Mouse (Mus musculus): ENCODE data around the gene S100a5. TPM values are rescaled to one million over a fixed set of nuclear protein-coding genes. Genes with fewer than 3 reads are reported as not detected.

The S100a5 gene
- not detected in 2 replicates for polyA plus RNA-seq (2012; ENCODE audit: insufficient read depth, insufficient read length, missing spikeins)

DNA sequence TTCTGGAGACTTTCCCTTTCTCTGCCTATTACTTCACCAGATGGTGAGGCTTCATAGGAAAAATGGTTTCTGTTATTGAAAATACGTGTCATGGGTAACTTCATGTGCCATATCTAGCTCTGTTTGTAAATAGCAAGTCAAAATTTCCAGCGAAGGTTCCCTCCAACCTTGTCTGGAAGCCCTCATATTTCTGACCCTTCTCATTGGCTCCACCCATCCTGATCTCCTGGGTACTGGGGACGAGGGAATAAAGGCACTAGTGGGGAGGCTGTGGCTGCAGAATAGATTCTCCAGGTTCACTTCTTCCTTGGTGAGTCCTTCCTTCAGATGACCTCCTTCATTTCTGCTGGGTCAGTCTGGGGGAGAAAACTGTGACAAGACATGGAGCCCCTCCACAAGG, at the start of gene S100a5:
Gene S100a5 (plus strand): TSS at position 301 of the 400 bp plus-strand sequence.
- Histone ChIP-seq H3K4me3 (ENCODE audit: insufficient read depth, low read length) (no peak within 1 kb of the TSS), H3K27ac (ENCODE audit: insufficient read depth, low read depth, low read length) (no peak within 1 kb of the TSS), H3K4me1 (ENCODE audit: control insufficient read depth, insufficient read depth, low read length) (peaks cover 54% of the 10 kb centered on the region)
- TF ChIP-seq POLR2A (IDR thresholded peaks at IDR 0.05; ENCODE audit: borderline replicate concordance, low read depth, low read length) (no peak), CTCF (IDR thresholded peaks at IDR 0.05; ENCODE audit: low read depth, low read length) (no peak)

DNA sequence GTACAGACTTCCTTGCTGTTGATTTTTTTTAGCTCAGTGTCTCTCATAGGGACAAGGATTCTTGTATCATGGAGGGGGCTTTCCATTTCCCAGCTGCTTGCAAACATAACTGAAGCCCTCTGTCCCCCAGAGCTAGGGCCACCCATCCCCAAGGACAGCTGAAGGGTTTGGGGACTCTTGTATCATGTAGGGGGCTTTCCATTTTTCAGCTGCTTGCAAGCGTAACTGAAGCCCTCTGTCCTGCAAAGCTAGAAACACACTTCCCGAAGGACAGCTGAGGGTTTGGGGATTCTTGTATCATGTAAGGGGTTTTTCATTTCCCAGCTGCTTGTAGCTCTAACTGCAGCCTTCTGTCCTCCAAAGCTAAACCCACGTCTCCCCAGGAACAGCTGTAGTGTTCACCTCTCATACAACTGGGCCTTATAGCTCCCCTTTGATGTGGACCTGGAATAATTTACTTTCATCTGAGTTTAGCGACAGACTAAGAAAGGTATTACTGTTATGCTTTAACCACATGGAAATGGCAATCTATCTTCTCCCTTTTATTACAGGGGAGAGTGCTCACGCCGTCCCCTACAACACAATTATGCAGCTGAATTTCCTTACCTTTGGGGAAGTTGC, 48.2 kb upstream of the S100a5 start, which contains the start of gene S100a3:
Gene S100a3 (plus strand): TSS at position 571 of the 621 bp plus-strand sequence.
- H3K27ac ChIP-seq (ENCODE audit: insufficient read depth, low read depth, low read length), result no peak within 1 kb of the TSS
- no peaks in the 10 kb centered on the region for H3K4me1 ChIP-seq (ENCODE audit: control insufficient read depth, insufficient read depth, low read length)
- TF ChIP-seq POLR2A (IDR thresholded peaks at IDR 0.05; ENCODE audit: borderline replicate concordance, low read depth, low read length) (no peak), CTCF (IDR thresholded peaks at IDR 0.05; ENCODE audit: low read depth, low read length) (no peak)

DNA sequence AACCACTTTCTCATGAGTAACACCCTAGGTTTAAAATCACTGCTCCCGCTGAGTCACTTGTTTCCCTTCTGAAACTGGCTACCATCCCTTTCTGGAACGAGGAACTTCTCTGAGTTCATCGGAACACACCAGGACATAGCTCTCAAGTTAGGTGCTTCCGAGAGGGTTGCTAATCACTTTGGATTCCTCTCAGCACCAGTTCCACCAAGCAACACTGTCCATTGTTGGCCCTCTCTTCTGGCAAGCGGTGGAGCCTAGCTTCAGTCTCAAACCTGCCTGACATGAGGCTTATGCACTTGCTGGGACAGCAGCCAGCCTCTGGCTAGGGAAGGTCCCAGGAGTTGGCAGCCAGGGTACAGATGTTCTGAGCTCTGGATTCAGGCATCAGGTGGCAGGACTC, 33.6 kb upstream of the S100a5 start:
- Histone ChIP-seq H3K4me3 (ENCODE audit: insufficient read depth, low read length) (no peak overlapping the region), H3K4me1 (ENCODE audit: control insufficient read depth, insufficient read depth, low read length) (peaks cover 4% of the 10 kb centered on the region; the same call in 1 of the 2 replicates), H3K27ac (ENCODE audit: insufficient read depth, low read depth, low read length) (no peak overlapping the region)
- TF ChIP-seq POLR2A (IDR thresholded peaks at IDR 0.05; ENCODE audit: borderline replicate concordance, low read depth, low read length) (no peak), CTCF (IDR thresholded peaks at IDR 0.05; ENCODE audit: low read depth, low read length) (no peak)

More for the DNA sequence above, 48.2 kb upstream of the S100a5 start, which contains the start of gene S100a3:
- H3K4me3 ChIP-seq (ENCODE audit: insufficient read depth, low read length), result no peak within 1 kb of the TSS

DNA sequence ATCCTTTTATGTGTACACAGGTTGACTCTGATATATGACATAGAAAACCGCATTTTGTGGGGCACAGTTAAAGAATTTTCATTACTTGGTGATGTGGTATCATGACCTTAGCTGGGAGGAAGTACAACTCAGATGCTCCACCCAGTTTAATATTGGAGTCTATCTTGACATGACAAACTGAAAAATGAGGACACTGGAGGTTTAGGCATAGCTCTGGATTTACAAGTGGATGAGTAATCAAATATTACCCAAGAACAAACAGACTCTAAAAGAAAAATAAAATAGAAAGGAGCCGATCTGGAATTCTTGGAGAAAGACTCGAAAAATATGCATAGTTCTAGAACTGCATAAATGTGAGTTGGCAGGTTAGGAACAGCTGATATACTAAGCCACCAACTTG, 33.0 kb upstream of the S100a5 start:
- TF ChIP-seq CTCF (IDR thresholded peaks at IDR 0.05; ENCODE audit: low read depth, low read length) (no peak), POLR2A (IDR thresholded peaks at IDR 0.05; ENCODE audit: borderline replicate concordance, low read depth, low read length) (no peak)
- peaks cover 4% of the 10 kb centered on the region; the same call in 1 of the 2 replicates for H3K4me1 ChIP-seq (ENCODE audit: control insufficient read depth, insufficient read depth, low read length)
- H3K27ac ChIP-seq (ENCODE audit: insufficient read depth, low read depth, low read length), result no peak overlapping the region
- no peak overlapping the region for H3K4me3 ChIP-seq (ENCODE audit: insufficient read depth, low read length)

DNA sequence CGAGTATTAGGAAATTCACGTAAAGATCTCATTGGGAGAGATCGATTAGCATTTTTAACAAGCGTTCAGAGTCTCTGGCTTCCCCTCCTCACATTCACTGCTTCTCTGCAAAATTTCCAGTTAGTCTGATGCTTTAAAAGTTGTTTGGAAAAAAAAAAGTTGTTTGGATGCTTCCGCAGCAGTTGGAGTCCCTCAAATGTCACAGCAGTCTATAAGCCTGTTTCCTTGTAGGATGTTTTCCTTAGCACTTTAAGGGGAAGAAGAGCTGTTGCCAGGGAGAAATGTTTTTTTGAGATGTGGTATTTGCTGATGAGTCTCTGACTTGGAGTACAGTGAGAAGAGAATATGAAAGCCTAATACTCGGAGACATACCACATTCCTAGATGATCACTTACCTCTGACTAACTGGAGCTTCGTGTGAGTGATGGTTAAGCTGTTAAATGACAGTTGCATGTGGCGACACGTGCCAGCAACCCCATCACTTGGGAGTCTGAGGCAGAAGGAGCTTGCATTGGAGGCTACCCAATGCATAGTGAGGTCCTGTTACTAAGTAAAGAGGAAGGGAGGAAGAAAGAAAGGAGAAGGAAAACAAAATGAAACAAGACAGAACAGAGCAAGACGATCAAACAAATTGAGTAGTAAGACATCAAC, 31.8 kb upstream of the S100a5 start:
- Histone ChIP-seq H3K4me1 (ENCODE audit: control insufficient read depth, insufficient read depth, low read length) (peaks cover 4% of the 10 kb centered on the region; the same call in 1 of the 2 replicates), H3K27ac (ENCODE audit: insufficient read depth, low read depth, low read length) (no peak overlapping the region), H3K4me3 (ENCODE audit: insufficient read depth, low read length) (no peak overlapping the region)
- TF ChIP-seq POLR2A (IDR thresholded peaks at IDR 0.05; ENCODE audit: borderline replicate concordance, low read depth, low read length), result no peak
- TF ChIP-seq CTCF (IDR thresholded peaks at IDR 0.05; ENCODE audit: low read depth, low read length), result no peak

DNA sequence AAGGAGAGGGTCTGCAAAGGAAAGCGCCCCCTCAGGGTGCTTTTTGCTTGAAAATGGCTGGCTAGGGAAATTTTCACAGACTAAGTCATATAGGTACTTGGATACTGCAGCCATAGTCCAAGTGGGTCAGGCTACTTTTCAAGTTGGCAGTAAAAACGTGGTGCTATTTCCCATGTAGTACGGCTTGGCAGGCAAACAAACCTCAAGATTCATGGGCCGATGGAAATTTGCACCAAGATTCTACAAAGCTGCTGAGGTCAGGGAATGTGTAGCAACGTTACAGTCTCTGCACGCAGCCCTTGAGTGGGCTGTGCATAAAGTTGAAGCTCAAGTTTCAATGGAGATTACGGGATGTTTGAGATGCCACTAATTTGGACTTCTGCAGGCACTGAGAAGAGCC, 28.9 kb upstream of the S100a5 start:
- no peak overlapping the region for H3K4me3 ChIP-seq (ENCODE audit: insufficient read depth, low read length)
- TF ChIP-seq POLR2A (IDR thresholded peaks at IDR 0.05; ENCODE audit: borderline replicate concordance, low read depth, low read length) (no peak), CTCF (IDR thresholded peaks at IDR 0.05; ENCODE audit: low read depth, low read length) (no peak)
- H3K27ac ChIP-seq (ENCODE audit: insufficient read depth, low read depth, low read length), result no peak overlapping the region
- H3K4me1 ChIP-seq (ENCODE audit: control insufficient read depth, insufficient read depth, low read length), result peaks cover 4% of the 10 kb centered on the region; the same call in 1 of the 2 replicates

DNA sequence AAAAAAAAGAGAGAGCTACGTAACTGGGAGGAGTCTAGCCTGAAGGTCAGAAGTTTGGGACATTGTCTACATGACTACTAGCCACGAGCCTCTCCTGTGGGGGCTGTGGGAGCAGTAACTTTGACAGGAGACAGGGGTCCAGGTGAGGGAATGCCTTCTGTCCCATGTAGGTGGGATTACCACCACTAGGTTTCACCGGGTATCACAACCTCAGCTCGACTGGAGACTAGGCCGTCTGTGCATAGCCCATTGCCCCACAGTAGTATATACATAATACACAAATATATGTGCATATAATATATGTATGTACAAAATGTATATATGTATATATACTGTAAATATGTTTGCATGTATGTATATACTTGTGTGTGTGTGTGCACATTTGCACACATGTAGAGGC, 27.2 kb upstream of the S100a5 start:
- peaks cover 4% of the 10 kb centered on the region for H3K4me1 ChIP-seq (ENCODE audit: control insufficient read depth, insufficient read depth, low read length)
- no peak for TF ChIP-seq POLR2A (IDR thresholded peaks at IDR 0.05; ENCODE audit: borderline replicate concordance, low read depth, low read length)
- no peak for TF ChIP-seq CTCF (IDR thresholded peaks at IDR 0.05; ENCODE audit: low read depth, low read length)
- no peak overlapping the region for H3K4me3 ChIP-seq (ENCODE audit: insufficient read depth, low read length)
- no peak overlapping the region for H3K27ac ChIP-seq (ENCODE audit: insufficient read depth, low read depth, low read length)

DNA sequence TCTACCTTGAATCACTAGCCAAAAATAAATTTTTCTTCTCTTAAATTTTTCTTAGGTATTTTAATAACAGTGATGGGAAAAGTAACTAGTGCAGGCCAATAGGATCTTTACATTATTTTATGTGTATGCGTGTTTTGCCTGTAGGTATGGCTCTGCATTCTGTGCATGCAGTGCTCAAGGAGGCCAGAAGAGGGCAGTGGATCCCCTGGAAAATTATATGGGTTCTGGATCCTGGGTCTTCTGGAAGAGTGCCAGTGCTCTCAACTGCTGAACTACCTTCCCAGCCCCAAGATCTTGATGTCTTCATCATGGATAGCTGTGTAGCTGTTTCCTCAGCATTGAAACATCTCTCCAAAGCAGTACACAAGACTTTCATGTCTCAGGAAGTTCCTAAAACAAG, 26.2 kb upstream of the S100a5 start:
- Histone ChIP-seq H3K27ac (ENCODE audit: insufficient read depth, low read depth, low read length) (no peak overlapping the region), H3K4me1 (ENCODE audit: control insufficient read depth, insufficient read depth, low read length) (peaks cover 14% of the 10 kb centered on the region), H3K4me3 (ENCODE audit: insufficient read depth, low read length) (no peak overlapping the region)
- TF ChIP-seq CTCF (IDR thresholded peaks at IDR 0.05; ENCODE audit: low read depth, low read length) (peak; percentile 24; the same call in 1 of the 2 replicates), POLR2A (IDR thresholded peaks at IDR 0.05; ENCODE audit: borderline replicate concordance, low read depth, low read length) (no peak)

DNA sequence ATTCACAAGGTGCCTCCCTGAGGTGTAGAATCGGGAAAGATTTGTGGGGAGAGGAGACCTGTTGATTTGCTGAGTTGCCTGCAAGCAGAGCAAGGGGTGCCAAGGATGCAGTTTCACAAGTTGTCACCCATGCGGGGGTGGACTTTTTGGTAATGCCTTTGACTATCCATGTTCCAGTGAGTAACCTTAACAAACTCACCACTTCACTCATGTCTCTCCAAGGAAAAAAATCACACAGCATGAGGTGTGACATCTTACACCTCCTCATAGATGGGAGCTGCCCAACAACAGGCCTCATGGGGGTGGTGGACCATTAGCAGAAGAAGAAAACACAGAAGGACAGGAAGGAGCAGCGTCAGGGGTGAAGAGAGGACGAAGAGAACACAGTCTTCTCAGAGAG, 25.8 kb upstream of the S100a5 start:
- no peak overlapping the region for H3K27ac ChIP-seq (ENCODE audit: insufficient read depth, low read depth, low read length)
- H3K4me1 ChIP-seq (ENCODE audit: control insufficient read depth, insufficient read depth, low read length), result peaks cover 18% of the 10 kb centered on the region
- no peak overlapping the region for H3K4me3 ChIP-seq (ENCODE audit: insufficient read depth, low read length)
- no peak for TF ChIP-seq POLR2A (IDR thresholded peaks at IDR 0.05; ENCODE audit: borderline replicate concordance, low read depth, low read length)
- TF ChIP-seq CTCF (IDR thresholded peaks at IDR 0.05; ENCODE audit: low read depth, low read length), result no peak; the same call in 1 of the 2 replicates

DNA sequence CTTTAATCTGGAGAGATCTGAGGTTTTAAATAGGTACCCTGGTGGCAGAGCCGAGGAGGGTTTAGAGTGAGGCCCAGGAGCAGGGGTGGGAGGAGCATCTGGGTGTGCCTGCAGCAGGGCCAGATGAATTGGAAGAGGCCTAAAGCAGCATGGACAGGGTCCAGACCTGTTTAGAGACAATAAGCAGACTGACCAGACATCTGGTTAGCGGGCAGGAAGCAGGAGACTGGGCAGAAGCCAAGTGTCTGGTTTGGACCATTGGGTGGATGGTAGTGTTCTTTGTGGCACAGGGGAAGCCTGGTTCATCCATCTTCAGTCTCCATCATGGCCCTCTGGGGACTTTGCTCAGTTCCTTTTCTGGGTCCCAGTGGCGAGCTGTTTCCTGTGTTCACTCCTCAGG, 24.4 kb upstream of the S100a5 start:
- H3K4me1 ChIP-seq (ENCODE audit: control insufficient read depth, insufficient read depth, low read length), result peaks cover 31% of the 10 kb centered on the region
- TF ChIP-seq CTCF (IDR thresholded peaks at IDR 0.05; ENCODE audit: low read depth, low read length) (no peak), POLR2A (IDR thresholded peaks at IDR 0.05; ENCODE audit: borderline replicate concordance, low read depth, low read length) (no peak)
- no peak overlapping the region for H3K27ac ChIP-seq (ENCODE audit: insufficient read depth, low read depth, low read length)
- H3K4me3 ChIP-seq (ENCODE audit: insufficient read depth, low read length), result no peak overlapping the region
